Mouse (Mus musculus): ENCODE results near the gene Vmn1r211. TPM values are rescaled to one million over a fixed set of nuclear protein-coding genes. Genes with fewer than 3 reads are reported as not detected.

Vmn1r211 gene
- not detected for polyA plus RNA-seq (2014; fragmentation: Illumina TruSeq; extraction: RNeasy Lipid Tissue Mini Kit (QIAGEN cat#74804); ENCODE audit: low read depth, low replicate concordance)

DNA sequence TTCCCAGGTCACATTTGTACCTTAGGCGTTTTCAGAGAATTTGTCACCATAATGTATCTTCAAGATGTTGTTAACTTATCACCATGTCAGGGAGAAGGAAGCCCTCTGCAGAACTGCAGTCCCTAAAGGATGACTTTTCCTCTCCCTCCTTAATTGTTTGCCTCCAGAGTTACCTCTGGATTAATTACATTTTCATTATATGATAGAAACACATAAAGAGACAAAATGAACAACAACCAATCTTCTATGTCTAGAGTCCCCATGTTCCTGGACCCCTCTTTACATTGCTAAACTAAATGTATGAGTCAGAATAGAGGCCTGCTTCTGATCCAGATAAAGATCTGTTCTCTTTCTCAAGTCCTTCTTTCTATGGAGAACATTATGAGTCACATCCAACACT, at the start of gene Vmn1r211:
Gene Vmn1r211, minus strand, starts transcription at position 101 of the 400 bp plus-strand sequence.

GRCm38 (mm10) chr13:22884105-22884504, 26.7 kb upstream of the Vmn1r211 start, which contains the start of gene Vmn1r212:
Gene Vmn1r212, minus strand, starts transcription at chr13:22884205.

DNA sequence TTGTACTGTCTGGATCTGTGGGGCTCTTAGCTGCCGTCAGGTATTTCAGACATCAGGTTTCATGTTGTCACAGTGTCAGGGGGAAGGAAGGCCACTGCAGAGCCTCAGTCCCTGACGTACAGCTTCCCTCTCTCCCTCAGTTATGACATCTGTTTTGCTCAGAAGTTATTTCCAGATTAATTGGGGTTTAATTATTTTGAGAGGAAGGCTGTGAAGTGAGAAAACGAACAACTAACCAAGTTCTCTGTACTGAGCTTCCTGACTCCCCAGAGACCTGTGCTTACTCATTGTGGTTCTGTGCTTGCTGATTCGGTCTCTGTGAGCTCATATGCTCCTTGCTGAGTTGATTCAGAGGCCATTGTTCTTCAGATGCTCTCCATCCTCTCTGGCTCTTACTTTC, 26.1 kb downstream of the Vmn1r211 start, which contains the start of gene Vmn1r210:
Gene Vmn1r210, minus strand, starts transcription at position 101 of the 400 bp plus-strand sequence.

DNA sequence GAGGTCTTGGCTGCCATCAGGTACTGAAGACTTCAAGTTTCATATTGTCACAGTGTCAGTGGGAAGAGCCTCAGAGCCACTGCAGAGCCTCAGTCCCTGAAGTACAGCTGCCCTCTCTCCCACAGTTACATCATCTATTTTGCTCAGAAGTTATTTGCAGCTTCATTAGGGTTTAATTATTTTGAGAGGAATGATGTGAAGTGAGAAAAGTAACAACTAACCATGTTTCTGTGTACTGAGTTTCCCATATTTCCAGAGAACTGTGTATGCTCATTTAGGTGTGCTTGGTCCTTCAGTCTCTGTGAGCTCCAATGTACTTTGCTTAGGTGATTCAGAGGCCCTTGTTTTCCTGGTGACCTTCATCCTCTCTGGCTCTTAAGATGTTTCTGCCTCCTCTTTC, 47.8 kb downstream of the Vmn1r211 start, which contains the start of gene Vmn1r209:
Gene Vmn1r209, minus strand, starts transcription at position 101 of the 400 bp plus-strand sequence.

Other genes starting within 250 kb of the Vmn1r211 start
- gene Vmn1r206, start 233.3 kb downstream of the Vmn1r211 start, polyA plus RNA-seq (2014; fragmentation: Illumina TruSeq; extraction: RNeasy Lipid Tissue Mini Kit (QIAGEN cat#74804); ENCODE audit: low read depth, low replicate concordance) = not detected
- gene Vmn1r207-ps, start 127.9 kb downstream of the Vmn1r211 start, polyA plus RNA-seq (2014; fragmentation: Illumina TruSeq; extraction: RNeasy Lipid Tissue Mini Kit (QIAGEN cat#74804); ENCODE audit: low read depth, low replicate concordance) = not detected
- not detected for gene Vmn1r208, start 80.2 kb downstream of the Vmn1r211 start, polyA plus RNA-seq (2014; fragmentation: Illumina TruSeq; extraction: RNeasy Lipid Tissue Mini Kit (QIAGEN cat#74804); ENCODE audit: low read depth, low replicate concordance)
- gene Vmn1r209, start 47.9 kb downstream of the Vmn1r211 start, polyA plus RNA-seq (2014; fragmentation: Illumina TruSeq; extraction: RNeasy Lipid Tissue Mini Kit (QIAGEN cat#74804); ENCODE audit: low read depth, low replicate concordance) = not detected
- not detected for gene Vmn1r210, start 26.2 kb downstream of the Vmn1r211 start, polyA plus RNA-seq (2014; fragmentation: Illumina TruSeq; extraction: RNeasy Lipid Tissue Mini Kit (QIAGEN cat#74804); ENCODE audit: low read depth, low replicate concordance)
- gene Vmn1r212, start 26.6 kb upstream of the Vmn1r211 start, polyA plus RNA-seq (2014; fragmentation: Illumina TruSeq; extraction: RNeasy Lipid Tissue Mini Kit (QIAGEN cat#74804); ENCODE audit: low read depth, low replicate concordance) = not detected
- not detected for gene Vmn1r213, start 150.1 kb upstream of the Vmn1r211 start, polyA plus RNA-seq (2014; fragmentation: Illumina TruSeq; extraction: RNeasy Lipid Tissue Mini Kit (QIAGEN cat#74804); ENCODE audit: low read depth, low replicate concordance)
- not detected for gene Vmn1r214, start 172.9 kb upstream of the Vmn1r211 start, polyA plus RNA-seq (2014; fragmentation: Illumina TruSeq; extraction: RNeasy Lipid Tissue Mini Kit (QIAGEN cat#74804); ENCODE audit: low read depth, low replicate concordance)
- not detected for gene Vmn1r215, start 210.5 kb upstream of the Vmn1r211 start, polyA plus RNA-seq (2014; fragmentation: Illumina TruSeq; extraction: RNeasy Lipid Tissue Mini Kit (QIAGEN cat#74804); ENCODE audit: low read depth, low replicate concordance)

Data from adipose tissue, adult 10 weeks (tissue).